Mouse (Mus musculus): Measurements from ENCODE around the gene Olfr1241.

Gene Olfr1241

DNA sequence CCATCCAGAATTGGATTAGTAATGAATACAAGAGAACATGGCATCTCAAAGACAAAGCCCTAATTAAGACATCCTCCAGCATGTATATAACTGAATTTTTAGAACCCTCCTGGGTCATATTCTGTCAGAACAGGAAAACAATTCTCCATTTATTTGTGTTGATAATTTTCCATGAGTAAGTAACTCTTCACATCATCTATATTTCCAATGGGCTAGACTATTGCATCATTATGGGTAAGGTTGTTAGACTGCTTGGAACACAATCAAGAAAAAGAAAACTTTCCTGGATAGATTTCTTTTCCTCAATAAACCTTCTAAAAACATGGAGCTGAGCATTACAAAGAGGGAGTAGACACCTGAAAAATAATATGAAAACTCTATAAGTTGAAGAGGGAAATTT, at the start of gene Olfr1241:
Gene Olfr1241, minus strand, starts transcription at position 101 of the 400 bp plus-strand sequence.
- no peak for DNase-seq

DNA sequence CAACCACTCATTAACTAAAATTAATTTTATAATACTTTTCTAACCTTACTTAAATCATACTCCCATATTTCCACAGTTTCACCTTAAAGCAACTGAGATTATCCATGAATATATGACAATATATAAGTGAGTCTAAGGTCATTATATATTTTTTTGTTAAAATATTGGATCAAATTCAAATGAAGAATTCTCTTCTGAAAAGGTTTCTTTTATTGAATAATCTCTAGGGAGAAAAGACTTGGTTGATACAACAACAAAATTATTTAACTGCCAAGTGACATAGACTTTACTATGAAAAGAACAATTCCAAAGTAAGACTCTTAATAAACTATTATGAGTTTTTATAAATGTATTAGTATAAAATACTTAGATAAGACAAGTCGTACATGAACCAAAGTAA, 44.5 kb upstream of the Olfr1241 start, which contains the start of gene Olfr1243:
Gene Olfr1243, minus strand, starts transcription at position 101 of the 400 bp plus-strand sequence.
- DNase-seq = no peak

DNA sequence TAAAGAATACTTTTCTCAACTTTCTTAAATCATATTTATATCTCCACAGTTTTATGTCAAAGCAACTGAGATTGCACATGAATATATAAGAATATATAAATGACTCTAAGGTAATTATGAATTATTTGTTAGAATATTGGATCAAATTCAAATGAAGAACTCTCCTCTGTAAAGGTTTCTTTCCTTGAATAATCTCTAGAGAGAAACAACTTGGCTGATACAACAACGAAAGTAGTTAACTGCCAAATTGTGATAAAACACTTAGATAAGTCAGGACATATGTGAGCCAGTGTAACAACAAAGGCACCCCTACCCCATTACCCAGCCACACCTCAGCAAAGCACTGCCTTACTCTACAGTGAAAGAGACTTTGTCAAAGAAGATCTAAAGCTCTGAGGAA, 11.3 kb upstream of the Olfr1241 start, which contains the start of gene Olfr1242:
Gene Olfr1242, minus strand, starts transcription at position 101 of the 400 bp plus-strand sequence.
- DNase-seq = no peak

DNA sequence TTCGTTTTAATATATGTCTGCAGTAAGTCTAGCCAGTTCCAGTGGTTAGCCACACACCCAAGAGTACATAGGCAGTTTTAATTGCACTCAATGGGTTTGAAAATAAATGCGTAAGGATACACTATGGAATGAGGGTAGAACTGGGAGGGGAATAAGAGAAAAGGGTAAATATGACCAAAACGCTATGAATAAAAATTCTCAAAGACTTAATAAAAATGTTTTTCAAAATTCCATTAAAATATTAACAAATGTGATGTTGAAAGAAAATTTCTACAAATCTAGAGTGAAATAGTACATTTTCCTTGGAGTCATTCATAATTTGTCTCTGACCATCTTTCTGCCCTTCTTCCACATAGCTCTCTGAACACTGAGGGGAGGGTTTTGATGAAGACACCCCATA, 44.0 kb downstream of the Olfr1241 start, which contains the start of gene Olfr1240:
Gene Olfr1240, minus strand, starts transcription at position 101 of the 400 bp plus-strand sequence.
- DNase-seq = no peak

Measured in cerebellum, adult 8-10 months (tissue).